Mouse (Mus musculus) spleen, adult 18-20 months (tissue): ENCODE data around the gene Tepp.

Experiments
- DNase-seq, 2 experiments: peaks; one replicate each; pipeline ENCODE4 v3.0.0; 2022; ENCODE audit warnings: mixed read lengths in 2 of 2

Tepp gene

DNA sequence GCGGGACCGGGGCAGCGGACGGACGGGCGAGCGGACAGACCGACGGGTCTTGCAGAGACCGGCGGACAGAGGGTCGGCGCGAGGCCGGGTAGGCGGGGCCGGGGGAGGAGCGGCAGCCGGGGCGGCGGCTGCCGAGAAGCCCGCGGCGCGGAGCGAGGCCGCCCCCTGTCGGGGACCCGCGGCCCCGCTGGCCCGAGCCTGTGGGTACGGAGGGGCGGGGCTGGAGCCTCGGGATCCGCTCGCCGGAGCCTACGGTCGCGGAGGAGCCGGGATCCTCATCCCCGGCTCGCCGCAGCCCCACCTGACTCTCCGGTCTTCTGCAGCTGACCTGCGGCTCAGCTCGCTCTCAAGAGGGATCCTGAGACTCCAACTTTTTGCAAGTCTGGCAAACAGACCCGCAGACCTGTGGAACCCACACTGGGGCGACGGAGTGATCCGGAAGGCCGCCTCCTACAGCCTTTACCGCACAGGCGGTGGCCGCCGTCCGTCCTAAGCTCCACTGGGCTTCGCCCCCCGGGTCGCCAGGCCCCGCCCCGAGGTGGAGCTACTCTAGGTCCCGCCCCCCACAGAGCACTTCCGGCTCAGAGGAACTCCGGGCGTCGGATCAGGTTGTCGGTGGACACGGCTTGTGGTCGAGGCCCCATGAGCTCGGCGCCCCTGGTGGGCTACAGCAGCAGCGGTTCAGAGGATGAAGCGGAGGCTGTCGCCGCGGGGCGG, 21.5 kb downstream of the Tepp start, which contains the start of the genes Zfp319 and Usb1:
TSS of gene Zfp319 (minus strand) at position 231 of the 717 bp plus-strand sequence.
TSS of gene Usb1 (plus strand) at position 565 of the 717 bp plus-strand sequence.
- peak; percentile 91 to 96 for DNase-seq

DNA sequence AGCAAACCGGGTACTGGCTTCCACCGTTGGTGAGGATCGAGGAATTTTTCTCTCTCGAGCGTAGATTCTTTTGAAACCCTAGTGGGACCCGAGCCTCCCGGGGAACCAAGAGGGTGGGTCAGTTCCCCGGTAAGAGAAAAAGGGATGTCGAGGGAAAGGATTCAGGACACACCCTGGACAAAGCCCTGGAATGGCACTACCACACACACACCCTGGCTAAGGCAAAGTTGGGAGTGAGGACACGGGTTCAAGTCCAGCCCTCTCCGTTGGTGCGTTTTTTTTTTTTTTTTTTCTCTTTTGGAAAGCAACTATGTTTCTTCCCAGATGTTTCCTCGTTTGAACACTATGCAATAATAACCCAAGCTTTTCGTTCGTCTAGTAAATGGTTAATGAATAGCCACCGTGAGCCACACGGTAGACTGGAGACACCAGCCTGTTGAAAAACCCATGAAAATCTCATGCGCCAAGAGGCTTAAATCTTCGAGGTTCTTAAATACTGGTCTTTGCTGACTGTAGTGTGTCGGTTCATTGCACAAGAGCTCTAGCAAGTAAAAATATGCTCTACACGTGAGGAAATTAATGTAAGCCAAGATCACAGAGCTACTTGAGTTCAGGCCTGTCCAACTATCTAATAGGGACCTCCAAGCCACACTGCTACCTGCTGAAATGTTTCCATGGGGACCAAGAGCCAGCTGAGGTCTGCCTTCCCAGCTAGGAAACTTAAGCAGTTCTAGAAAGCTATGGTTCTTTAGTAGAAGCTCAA, 22.3 kb downstream of the Tepp start:
- DNase-seq: no peak

DNA sequence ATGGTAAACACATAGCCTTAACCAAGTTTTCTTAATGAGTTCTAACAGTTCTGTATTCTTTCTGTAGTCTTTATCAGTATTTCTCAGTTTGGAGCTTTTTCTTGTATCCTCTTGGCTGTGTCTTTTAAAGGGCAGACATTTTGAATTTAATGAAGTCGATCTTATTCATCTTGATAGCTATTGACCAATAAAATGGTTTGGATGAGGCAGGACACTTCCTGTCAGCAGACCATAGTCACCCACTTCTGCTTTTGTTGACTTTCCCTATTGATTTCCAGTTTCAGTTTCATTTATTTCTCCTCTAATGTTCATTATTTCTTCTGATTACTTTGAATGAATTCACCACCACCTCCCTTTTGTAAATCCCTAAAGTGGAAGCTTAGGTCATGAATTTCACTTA, 25.3 kb downstream of the Tepp start:
- no peak for DNase-seq

DNA sequence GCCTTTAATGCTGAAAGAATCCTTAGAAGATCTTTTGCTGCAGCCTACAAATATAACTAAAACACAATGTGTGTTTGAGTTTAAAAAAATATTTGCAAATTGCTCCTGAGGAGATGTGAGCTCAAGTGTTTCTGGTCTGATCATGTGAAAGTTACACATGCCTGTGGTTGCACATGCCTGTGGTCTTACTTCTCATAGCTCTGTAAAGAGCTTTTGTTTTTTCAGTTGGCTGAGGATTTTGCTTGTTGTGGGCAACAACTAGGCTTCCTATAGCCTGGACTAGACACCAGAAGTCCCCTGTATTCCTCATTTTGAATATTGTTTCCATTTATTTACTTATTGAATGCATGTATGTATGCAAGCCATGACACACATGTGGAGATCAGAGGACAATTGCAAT, 26.0 kb downstream of the Tepp start:
- no peak for DNase-seq

DNA sequence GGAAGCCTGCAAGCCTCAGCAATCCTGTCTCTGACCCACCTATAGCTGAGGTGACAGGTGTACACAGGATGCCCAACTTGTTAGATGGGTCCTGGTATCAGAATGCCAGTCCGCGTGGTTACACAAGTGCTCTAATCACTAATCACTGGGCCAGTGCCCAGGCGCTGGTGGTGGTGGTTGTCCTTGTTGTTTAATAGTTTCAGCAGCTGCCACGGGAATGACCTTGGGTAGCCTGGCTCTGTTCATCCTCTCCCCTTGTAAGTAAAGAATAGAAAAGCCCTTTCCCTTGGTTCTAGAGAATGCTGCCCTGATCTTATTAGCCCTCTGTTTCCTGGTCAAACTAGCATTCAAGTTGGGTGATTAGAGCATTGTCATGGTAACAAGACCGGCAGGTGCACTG, 31.4 kb downstream of the Tepp start:
- no peak for DNase-seq

DNA sequence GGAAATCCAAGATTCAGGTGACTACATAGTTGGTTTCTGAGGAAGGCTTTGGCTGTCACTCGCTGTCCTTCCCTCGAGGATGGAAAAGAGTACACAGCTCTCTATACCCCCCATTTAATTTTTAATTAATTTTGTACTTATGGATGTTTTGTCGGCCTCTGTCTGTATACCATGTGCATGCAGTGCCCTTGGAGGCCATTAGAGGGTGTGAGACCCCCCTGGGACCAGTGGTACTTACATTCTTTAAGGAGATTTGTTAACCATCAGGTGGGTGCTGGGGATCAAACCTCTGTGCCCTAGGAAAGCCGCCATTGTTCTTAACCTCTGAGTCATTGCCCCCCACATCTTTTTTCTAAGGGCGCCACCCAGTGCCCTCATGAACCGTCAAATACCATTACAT, 34.3 kb downstream of the Tepp start:
- DNase-seq: no peak

DNA sequence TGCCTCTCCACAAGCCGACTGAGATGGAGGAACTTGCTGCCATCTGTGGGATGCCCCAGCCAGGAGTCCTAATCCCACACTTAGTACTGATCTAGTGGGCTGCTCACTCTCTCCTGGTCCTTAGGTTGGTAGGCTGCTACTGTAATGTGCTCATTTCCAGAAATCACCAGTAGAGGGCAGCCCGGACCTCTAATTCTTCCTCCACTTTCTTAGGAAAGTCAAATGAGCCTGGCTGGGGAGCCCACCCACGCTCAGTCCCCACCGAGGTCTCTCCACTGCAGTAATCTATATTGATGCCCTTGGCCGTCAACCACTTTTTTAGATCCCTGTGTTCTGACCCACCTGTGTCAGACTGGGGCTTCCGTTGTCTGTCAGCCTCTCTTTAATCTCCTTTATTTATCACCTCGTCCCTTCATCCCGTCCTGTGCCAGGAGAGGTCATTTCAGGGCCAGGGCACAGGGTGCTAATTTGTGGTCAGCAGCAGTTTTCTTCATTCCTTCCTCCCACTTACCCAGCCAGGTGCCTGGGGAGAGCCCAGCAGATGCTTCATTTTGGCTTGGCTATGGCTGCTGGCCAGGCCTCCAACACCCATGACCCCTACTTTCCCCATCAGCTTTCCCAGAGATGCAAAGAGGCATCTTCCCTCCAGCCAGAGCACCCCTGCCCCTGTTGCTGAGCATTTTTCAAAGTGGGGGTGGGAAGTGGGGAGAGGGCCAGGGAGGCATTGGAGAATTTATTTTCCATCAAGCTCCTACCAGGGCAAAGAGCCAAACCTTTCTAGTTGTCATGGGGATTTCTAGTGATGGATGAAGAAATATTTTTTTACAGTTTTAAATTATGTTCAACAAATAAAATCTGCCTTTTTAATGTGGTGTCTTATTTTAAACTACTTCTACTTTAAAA, 36.5 kb downstream of the Tepp start:
- peak in 1 of 2 experiments; percentile 60 for DNase-seq

DNA sequence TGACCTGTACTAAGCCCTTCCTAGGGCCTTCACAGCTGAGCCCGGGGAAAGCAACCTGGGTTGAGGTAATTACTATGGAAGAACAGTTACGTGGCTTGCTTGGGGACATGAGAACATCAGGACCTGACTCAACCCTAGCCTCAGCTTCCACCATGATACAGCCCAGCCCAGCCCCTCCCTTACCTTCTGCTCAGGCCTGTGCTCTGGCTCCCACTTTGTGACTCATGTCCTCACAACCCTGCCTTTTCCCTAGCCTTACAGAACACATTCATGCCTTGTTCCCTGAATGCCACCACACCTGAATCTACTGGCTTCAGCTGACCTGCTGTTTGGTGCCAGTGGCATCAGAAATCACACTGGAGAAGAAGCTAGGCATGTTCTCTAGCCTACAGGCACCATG, 38.0 kb downstream of the Tepp start:
- DNase-seq: no peak

DNA sequence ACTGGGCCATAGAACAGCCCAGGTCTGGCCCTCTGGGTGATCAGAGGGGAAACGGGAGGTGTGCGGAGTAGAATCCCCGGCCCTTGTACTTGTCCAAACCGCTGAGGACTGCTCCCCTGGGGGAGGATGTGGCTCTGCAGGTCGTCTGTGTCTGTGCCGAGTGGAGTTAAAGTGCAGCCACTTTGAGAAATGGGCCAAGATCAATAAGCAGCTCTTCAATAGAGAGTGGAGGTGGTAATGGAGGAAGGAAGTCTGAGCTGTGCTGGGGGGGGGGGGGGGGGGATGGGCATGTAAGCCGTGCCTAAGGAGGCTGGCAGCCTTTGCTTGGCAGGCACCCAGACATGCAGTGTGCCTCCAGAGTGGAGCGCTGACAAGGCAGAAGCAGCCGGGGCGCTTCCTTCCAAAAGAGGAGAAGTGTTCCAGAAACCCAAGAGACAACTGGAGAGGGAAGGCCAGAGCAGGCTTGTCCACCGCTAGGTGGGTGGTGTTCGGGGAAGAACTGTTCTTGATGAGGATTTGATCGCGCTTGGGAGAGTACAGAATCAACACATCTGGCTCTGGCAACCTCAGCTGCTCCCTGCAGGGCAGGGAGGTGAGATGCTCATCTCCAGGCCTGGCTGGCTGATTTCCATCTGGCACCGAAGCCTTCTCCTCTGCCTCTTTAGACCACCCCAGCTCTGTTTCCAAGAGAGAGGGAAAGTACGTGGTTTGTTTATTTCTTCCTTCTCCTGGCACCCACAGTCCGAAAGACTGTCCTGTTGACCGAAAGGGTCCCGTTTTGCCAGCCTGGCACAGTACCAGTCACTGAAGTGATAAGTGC, 38.7 kb downstream of the Tepp start:
- DNase-seq: peak in 1 of 2 experiments; percentile 37

DNA sequence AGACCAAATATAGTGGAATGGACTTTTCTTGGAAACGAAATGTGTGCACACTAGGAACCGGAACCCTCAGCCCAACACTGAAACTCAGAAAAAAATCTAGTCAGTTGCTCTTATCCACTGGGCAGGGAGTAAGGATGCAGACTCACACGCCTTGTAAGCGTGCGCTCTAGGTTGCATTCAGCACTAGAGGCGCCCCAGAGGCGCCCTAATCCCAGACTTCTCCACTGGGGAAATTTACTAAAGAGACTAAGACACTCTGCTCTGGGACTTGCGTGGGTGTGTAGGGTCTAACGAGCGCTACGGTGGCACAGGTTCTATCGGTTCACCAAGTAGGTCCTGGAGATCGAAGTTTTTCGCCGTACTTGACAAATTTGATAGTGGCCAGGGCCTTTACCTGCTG, 41.1 kb downstream of the Tepp start:
- DNase-seq: no peak

DNA sequence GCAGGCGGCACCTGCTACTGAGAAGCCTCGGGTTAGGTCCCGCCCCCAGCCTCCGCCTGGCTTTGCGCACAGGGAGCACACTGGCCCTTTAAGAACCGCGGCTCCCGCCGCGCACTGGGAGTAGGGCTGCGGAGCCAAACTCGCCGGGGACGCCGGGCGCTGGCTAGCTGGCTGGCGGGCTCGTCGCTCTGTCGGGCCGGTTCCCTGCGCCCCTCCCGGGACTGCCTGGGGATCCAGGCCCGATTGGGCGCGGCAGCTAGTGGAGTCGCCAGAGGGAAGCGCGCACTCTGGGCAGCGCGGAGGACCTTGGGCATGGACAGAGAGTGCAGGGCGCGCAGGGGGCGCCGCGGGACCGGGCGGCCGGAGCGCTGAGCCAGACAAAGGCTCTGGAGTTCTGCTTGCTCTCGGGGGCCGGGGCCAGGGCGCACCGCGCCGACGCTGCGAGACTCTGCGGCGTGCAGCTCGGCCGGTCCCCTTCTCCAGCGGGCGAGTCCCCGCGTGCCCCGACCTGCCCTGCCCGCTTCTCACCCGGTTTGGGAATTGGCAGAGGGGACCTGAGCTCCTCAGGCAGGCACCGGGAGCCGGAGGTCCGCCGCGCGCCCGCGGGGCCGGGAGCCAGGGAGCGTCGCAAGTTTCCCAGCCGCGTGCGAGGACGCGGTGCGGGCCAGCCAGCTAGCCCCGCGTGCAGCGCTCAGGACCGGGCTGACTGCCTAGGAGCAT, 41.9 kb downstream of the Tepp start, which contains the start of gene Mmp15:
TSS of gene Mmp15 (plus strand) at position 118 of the 720 bp plus-strand sequence.
- peak in 1 of 2 experiments; percentile 30 for DNase-seq

DNA sequence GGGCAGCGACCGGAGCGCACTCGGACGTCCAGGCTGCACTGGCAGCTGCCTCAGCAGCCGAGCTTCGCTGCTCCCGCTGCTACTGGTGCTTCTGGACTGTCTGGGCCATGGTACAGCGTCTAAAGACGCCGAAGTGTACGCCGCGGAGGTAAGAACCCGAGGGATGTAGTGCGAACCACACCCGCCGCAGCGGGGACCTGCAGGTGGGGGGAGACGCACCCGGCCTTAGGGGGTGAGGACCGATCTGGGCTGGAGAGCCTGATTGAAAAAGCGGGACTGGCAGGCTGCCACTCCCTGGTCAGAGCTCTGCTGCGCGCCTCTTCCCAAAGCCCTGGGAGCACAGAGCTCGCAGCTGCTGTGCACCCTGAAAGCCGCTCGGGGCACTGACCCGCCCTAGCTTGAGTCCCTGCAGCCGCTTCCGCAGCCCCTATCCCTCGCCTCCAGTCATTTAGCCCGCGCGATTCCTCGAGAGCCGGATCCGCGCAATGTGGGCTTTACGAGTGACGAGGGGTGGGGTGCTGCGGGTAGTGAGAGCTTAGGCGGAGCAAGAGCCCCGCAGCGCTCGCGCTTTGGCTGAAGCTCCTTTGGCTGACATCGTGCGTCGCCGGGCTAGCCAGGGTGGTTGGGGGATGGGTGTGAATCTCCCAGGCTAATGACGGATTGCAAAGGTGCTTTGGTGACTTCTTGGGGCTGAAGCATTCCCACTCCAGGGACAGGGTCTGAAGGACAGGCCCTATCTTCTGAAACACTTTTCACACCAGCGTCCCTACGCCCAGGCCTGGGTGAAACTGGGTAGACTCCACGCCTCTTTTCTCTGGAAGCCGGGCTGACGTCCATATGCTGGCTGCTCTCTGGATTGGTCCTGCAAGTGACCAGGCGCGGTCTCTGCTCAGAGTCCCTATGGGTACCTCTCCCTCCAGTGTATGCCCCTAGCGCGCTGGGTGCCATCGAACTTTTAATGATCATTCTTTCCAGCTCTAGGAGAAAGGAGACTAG, 42.8 kb downstream of the Tepp start:
- DNase-seq: no peak

DNA sequence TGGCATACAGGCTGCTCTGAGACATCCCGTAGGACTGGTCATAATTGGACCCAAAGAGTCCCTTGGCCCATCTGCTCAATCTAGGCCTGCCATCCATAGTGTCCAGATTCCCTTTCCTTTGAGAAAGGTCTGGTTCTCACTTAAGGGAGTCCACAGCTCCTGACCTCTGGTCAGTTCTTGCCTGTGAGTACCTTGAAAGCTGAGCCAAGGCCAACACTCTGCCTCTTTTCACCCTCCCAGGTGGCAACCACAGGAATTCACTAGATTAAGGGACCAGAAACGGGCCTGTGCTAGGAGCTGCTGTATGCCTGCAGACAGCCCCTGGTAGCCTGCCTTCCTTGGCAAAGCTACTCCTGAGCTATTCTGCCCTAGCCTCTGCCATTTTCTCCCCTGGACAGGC, 44.2 kb downstream of the Tepp start:
- DNase-seq: no peak

DNA sequence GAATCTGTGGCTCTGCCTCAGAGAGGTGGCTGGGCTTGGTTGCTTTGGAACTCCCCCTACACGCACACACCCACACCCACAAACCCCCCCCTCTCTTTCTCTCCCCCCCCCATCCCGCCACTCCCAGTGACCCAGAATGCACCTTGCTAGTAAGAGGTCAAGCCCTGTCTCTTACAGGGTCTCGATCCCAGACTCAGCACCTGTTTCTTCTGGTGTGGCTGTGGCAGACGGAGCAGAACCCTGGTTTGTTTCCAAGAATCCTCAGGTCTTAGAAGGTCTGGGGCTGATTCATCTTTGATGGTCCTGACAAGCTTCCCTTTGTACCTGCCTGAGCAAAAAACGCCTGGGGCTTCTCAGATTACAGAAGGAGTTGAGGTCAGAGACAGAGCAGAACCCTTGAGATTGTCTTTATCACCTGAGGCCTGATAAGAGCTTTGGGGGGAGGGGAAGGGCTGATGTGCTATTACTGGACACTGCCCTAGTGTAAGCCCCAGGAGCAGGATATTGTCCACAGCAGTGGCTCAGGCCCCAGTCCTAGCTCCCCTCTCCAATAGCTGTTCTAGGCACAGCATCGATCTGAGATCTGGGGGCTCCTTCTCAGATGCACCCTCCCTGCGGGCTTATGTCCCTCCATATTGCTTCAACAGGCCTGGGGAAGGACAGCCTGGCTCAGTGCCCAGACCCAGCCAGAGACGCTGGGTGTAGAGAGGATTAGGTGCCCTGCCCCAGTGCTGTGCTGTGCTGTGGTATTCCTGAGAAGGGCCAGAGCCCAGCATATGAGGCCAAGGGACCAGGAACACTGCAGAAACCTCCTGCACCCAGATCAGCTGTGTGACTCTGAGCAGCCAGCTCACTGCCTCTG, 48.4 kb downstream of the Tepp start:
- DNase-seq: no peak

DNA sequence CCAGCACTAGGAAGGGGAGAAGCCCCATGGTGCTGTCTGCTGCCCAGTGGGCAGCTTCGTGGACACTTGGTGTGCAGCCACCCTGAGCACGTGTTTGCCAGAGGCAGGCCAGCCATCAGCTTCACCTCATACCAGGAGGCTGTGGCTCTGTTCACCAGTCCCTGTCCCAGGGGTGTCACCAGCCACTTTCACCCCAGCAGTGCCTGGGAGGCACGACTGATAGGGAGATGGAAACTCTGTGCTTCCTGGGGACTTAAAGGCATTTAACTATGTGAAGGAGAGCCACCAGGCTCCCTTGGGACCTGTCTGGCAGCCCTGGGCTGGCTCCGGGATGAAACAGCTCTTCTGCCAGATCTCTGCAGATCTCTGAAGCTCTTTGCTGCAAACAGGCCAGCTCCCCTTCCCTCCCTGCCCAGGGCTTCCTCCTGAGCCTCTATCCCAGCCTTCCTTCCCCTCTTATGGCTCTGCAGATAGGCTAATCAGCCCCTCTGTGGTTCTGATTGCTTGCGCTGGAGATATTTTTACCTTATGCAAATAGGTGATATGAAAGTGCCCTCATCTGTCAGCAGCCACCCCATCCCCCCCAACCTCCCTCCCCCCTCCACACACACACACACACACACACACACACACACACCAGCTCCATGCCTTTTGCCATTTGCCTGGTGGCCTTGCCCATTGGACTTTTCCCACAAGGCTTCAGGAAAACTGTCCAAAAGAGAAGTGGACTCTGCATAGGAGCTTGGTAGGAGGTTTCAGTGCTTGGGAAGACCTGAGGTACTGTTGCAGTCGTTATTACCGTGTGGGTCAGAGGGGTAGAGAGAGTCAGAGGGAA, 50.0 kb downstream of the Tepp start:
- peak in 1 of 2 experiments; percentile 21 for DNase-seq

DNA sequence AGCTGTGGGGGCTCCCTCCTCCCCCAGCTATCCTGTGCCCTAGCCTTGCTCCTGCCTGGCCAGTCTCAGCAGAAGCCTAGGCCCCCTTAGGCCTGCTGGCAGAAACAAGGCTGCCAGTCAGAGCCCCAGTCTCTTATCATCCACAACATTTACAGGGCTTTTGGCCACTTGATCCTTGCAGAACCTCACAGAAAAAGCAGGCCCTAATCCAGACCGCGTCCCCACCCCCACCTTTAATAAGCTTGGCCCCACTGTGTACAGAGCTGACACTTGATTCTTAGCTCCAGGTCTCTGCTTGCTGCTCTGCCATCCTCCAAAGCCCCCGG, 50.6 kb downstream of the Tepp start:
- DNase-seq: no peak

DNA sequence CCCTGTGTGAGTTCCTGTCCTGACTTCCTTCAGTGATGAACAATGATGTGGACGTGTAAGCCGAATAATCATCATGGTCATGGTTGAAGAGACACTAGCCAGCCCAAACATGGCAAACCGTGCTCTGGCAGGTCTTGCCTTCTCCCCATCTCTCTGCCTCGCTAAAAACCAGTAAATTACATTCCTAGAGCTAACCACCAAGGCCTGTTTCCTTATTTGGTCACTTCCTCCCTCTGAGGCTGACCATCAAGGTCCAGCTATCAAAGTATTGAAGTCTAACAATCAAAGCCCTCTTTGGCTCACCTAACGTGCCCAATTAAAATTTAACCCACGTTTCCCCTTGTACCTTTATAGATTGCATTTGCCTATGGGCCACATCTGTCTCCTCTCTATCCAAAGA, 51.9 kb downstream of the Tepp start:
- DNase-seq: no peak

DNA sequence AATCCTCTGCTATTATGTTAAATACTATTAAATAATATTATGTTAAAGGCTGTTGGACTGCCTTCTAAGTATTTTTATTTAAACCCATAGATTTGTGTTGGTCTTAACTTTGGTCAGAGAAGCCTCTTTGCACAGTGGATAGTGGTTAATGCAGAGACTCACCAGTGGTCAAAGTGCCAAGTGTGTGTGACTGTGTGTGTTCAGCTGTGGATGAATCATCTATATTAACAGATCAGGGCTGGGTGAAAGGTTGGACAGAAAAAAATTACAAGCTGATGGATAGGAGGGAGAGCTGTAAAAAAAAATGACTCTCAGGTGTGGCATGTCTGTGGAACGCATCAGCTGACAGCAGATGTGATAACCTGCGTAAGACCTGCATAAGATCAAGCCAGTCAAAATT, 53.5 kb downstream of the Tepp start:
- no peak for DNase-seq
